Mouse (Mus musculus) liver, embryonic 12.5 days (tissue): ENCODE results near the gene Ctnnb1. TPM values are rescaled to one million over a fixed set of nuclear protein-coding genes. Genes with fewer than 3 reads are reported as not detected.
"Not testable (repeated sequence)": the region's sequence is repeated elsewhere in the genome, so short reads cannot be mapped to it uniquely, and the experiment has no call there.

Source experiments
- ATAC-seq: fragments of 200-750 bp; cut with Nextera tagmentation; 2 replicates; pipeline ENCODE4 v1.8.0; 2017; ENCODE audit warnings: moderate number of reproducible peaks, mild to moderate bottlenecking, moderate library complexity
- H3K27ac ChIP-seq: fragments of 300-500 bp; sonication (generic); 2 replicates; pipeline ENCODE4 v1.5.1; 2016; ENCODE audit warnings: mild to moderate bottlenecking
- H3K27me3 ChIP-seq: fragments of 300-500 bp; sonication (generic); replicated peaks from 2 replicates; pipeline ENCODE4 v1.6.1; 2016; ENCODE audit warnings: mild to moderate bottlenecking, moderate library complexity
- H3K36me3 ChIP-seq: fragments of 300-500 bp; sonication (generic); 2 replicates; pipeline ENCODE4 v1.6.1; 2016; ENCODE audit warnings: mild to moderate bottlenecking, moderate library complexity
- H3K4me1 ChIP-seq: fragments of 300-500 bp; sonication (generic); 2 replicates; pipeline ENCODE4 v1.6.1; 2016
- H3K4me2 ChIP-seq: fragments of 300-500 bp; sonication (generic); 2 replicates; pipeline ENCODE4 v1.6.1; 2016; ENCODE audit warnings: mild to moderate bottlenecking, moderate library complexity
- H3K4me3 ChIP-seq: fragments of 300-500 bp; sonication (generic); 2 replicates; pipeline ENCODE4 v1.5.1; 2016; ENCODE audit warnings: mild to moderate bottlenecking, moderate library complexity
- H3K9ac ChIP-seq: fragments of 300-500 bp; sonication (generic); 2 replicates; pipeline ENCODE4 v1.6.1; 2016; ENCODE audit warnings: mild to moderate bottlenecking, moderate library complexity
- H3K9me3 ChIP-seq: fragments of 300-500 bp; sonication (generic); replicated peaks from 2 replicates; pipeline ENCODE4 v1.6.1; 2016; ENCODE audit warnings: mild to moderate bottlenecking, moderate library complexity
- WGBS: fragments of 180-500 bp; shearing (Covaris S2); methylation state at CpG from one replicate; pipeline ENCODE4 v1.1.7; 2016; ENCODE audit not compliant: insufficient replicate concordance; 5-methylcytosine and 5-hydroxymethylcytosine counted together
- polyA plus RNA-seq: library from polyadenylated mRNA; unstranded; fragments of >200 nt; fragmentation: Nextera tagmentation; extraction: Ambion mirVana; gene quantifications from 2 replicates; pipeline ENCODE4 v1.2.1, GENCODE M21; 2016

Ctnnb1 gene
- polyA plus RNA-seq, 1 experiment from 2014 or later = 158 TPM

- H3K36me3 ChIP-seq = no peaks in the 10 kb centered on the region
- H3K27ac ChIP-seq = 0 out of 2 replicates have a peak overlapping the region, but pooled peaks have one; percentile 32
- H3K4me1 ChIP-seq = 0 out of 2 replicates have a peak, but pooled peaks cover 9% of the 10 kb centered on the region
- WGBS = 58% methylated on average over 12 of the region's 12 CpGs
- H3K4me2 ChIP-seq = no peak overlapping the region
- no peaks in the 10 kb centered on the region for H3K9me3 ChIP-seq
- no peaks in the 10 kb centered on the region for H3K27me3 ChIP-seq
- no peak overlapping the region for H3K9ac ChIP-seq
- 0 out of 2 replicates have a peak, but pooled peaks have one; percentile 30 for ATAC-seq
- H3K4me3 ChIP-seq = no peak overlapping the region
Observed at GRCm38 (mm10) chr9:120900338-120901274, 28.4 kb upstream of the Ctnnb1 start.

GRCm38 (mm10) chr9:120902562-120902961, 26.5 kb upstream of the Ctnnb1 start:
- no peak overlapping the region for H3K27ac ChIP-seq
- no peak overlapping the region for H3K4me2 ChIP-seq
- H3K4me1 ChIP-seq = no peaks in the 10 kb centered on the region
- no peaks in the 10 kb centered on the region for H3K36me3 ChIP-seq
- no peaks in the 10 kb centered on the region for H3K9me3 ChIP-seq
- no peak for ATAC-seq
- no peak overlapping the region for H3K9ac ChIP-seq
- H3K4me3 ChIP-seq = no peak overlapping the region
- no peaks in the 10 kb centered on the region for H3K27me3 ChIP-seq
- 63% methylated on average over 8 of the region's 8 CpGs for WGBS

- H3K27me3 ChIP-seq = no peaks in the 10 kb centered on the region
- H3K4me3 ChIP-seq = no peak overlapping the region
- no peaks in the 10 kb centered on the region for H3K9me3 ChIP-seq
- no peak for ATAC-seq
- no peak overlapping the region for H3K4me2 ChIP-seq
- H3K27ac ChIP-seq = no peak overlapping the region
- no peak overlapping the region for H3K9ac ChIP-seq
- H3K36me3 ChIP-seq = no peaks in the 10 kb centered on the region
- WGBS = 71% methylated on average over 6 of the region's 6 CpGs
- no peaks in the 10 kb centered on the region for H3K4me1 ChIP-seq
Observed at GRCm38 (mm10) chr9:120908461-120908860, 20.6 kb upstream of the Ctnnb1 start.

- Histone ChIP-seq H3K9me3 (0 out of 2 replicates have a peak, but pooled peaks cover 3% of the 10 kb centered on the region), H3K36me3 (no peaks in the 10 kb centered on the region), H3K4me2 (no peak overlapping the region), H3K27me3 (no peaks in the 10 kb centered on the region), H3K9ac (no peak overlapping the region), H3K4me1 (0 out of 2 replicates have a peak, but pooled peaks cover 2% of the 10 kb centered on the region), H3K27ac (no peak overlapping the region), H3K4me3 (no peak overlapping the region)
- 43% methylated on average over 13 of the region's 13 CpGs for WGBS
- ATAC-seq = no peak
Observed at GRCm38 (mm10) chr9:120913152-120913551, 15.9 kb upstream of the Ctnnb1 start.

- no peak overlapping the region for H3K27ac ChIP-seq
- H3K4me2 ChIP-seq = peak overlapping the region; percentile 31
- no peaks in the 10 kb centered on the region for H3K27me3 ChIP-seq
- 64% methylated on average over 4 of the region's 4 CpGs for whole genome bisulfite sequencing
- no peak for ATAC-seq
- peaks cover 15% of the 10 kb centered on the region for H3K4me1 ChIP-seq
- 0 out of 2 replicates have a peak, but pooled peaks cover 3% of the 10 kb centered on the region for H3K9me3 ChIP-seq
- no peak overlapping the region for H3K4me3 ChIP-seq
- no peaks in the 10 kb centered on the region for H3K36me3 ChIP-seq
- H3K9ac ChIP-seq = no peak overlapping the region
Observed at GRCm38 (mm10) chr9:120914429-120914828, 14.6 kb upstream of the Ctnnb1 start.

- Histone ChIP-seq H3K27ac (no peak overlapping the region), H3K4me2 (peak overlapping the region; percentile 31), H3K27me3 (no peaks in the 10 kb centered on the region), H3K4me1 (peaks cover 15% of the 10 kb centered on the region), H3K9ac (no peak overlapping the region), H3K36me3 (no peaks in the 10 kb centered on the region), H3K4me3 (no peak overlapping the region), H3K9me3 (0 out of 2 replicates have a peak, but pooled peaks cover 3% of the 10 kb centered on the region)
- WGBS = 36% methylated on average over 14 of the region's 14 CpGs
- peak; percentile 71; the same call in 1 of the 2 replicates for ATAC-seq
Observed at GRCm38 (mm10) chr9:120914877-120915459, 14.0 kb upstream of the Ctnnb1 start.

- ATAC-seq, H3K27me3 ChIP-seq, H3K27ac ChIP-seq, H3K4me2 ChIP-seq, H3K4me3 ChIP-seq, H3K36me3 ChIP-seq, H3K9ac ChIP-seq, H3K9me3 ChIP-seq: not testable (repeated sequence)
- WGBS = 86% methylated on average over 2 of the region's 2 CpGs
- peaks cover 15% of the 10 kb centered on the region for H3K4me1 ChIP-seq
Observed at GRCm38 (mm10) chr9:120917619-120918018, 11.4 kb upstream of the Ctnnb1 start.

- Histone ChIP-seq H3K36me3 (no peaks in the 10 kb centered on the region), H3K4me2 (no peak overlapping the region), H3K9ac (no peak overlapping the region), H3K27me3 (no peaks in the 10 kb centered on the region), H3K4me3 (no peak overlapping the region), H3K27ac (no peak overlapping the region), H3K9me3 (0 out of 2 replicates have a peak, but pooled peaks cover 3% of the 10 kb centered on the region), H3K4me1 (peaks cover 15% of the 10 kb centered on the region)
- 69% methylated on average over 5 of the region's 5 CpGs for WGBS
- ATAC-seq = no peak
Observed at GRCm38 (mm10) chr9:120918211-120918610, 10.8 kb upstream of the Ctnnb1 start.

GRCm38 (mm10) chr9:120918642-120919041, 10.4 kb upstream of the Ctnnb1 start:
- Histone ChIP-seq H3K27ac (no peak overlapping the region), H3K4me2 (no peak overlapping the region), H3K4me3 (no peak overlapping the region), H3K36me3 (no peaks in the 10 kb centered on the region), H3K9me3 (0 out of 2 replicates have a peak, but pooled peaks cover 3% of the 10 kb centered on the region), H3K27me3 (no peaks in the 10 kb centered on the region; the same call in 1 of the 2 replicates), H3K4me1 (peaks cover 15% of the 10 kb centered on the region), H3K9ac (no peak overlapping the region)
- 39% methylated on average over 6 of the region's 6 CpGs for WGBS
- ATAC-seq = no peak

- H3K9ac ChIP-seq = no peak overlapping the region
- H3K36me3 ChIP-seq = no peaks in the 10 kb centered on the region
- 0 out of 2 replicates have a peak, but pooled peaks cover 3% of the 10 kb centered on the region for H3K9me3 ChIP-seq
- no peak overlapping the region for H3K27ac ChIP-seq
- no peak for ATAC-seq
- H3K4me3 ChIP-seq = no peak overlapping the region
- whole genome bisulfite sequencing = 62% methylated on average over 5 of the region's 5 CpGs
- H3K27me3 ChIP-seq = no peaks in the 10 kb centered on the region; the same call in 1 of the 2 replicates
- H3K4me1 ChIP-seq = peaks cover 15% of the 10 kb centered on the region
- H3K4me2 ChIP-seq = no peak overlapping the region
Observed at GRCm38 (mm10) chr9:120919130-120919529, 9.9 kb upstream of the Ctnnb1 start.

GRCm38 (mm10) chr9:120926126-120926525, 2.9 kb upstream of the Ctnnb1 start:
- Histone ChIP-seq H3K4me2 (no peak overlapping the region), H3K36me3 (no peaks in the 10 kb centered on the region), H3K9ac (no peak overlapping the region), H3K27me3 (no peaks in the 10 kb centered on the region; the same call in 1 of the 2 replicates), H3K4me1 (no peaks in the 10 kb centered on the region), H3K9me3 (no peaks in the 10 kb centered on the region), H3K4me3 (no peak overlapping the region), H3K27ac (no peak overlapping the region)
- no peak for ATAC-seq
- 39% methylated on average over 1 of the region's 1 CpGs for WGBS
